Mouse (Mus musculus): ENCODE results near the gene Tspan17.
"Not testable (repeated sequence)": the region's sequence is repeated elsewhere in the genome, so short reads cannot be mapped to it uniquely, and the experiment has no call there.

Gene Tspan17

GRCm38 (mm10) chr13:54765281-54766191 lies 23.6 kb upstream of the Tspan17 start:
- DNase-seq: no peak

GRCm38 (mm10) chr13:54766192-54766768 lies 22.9 kb upstream of the Tspan17 start, which contains the start of gene Sncb:
TSS of gene Sncb (minus strand) at chr13:54766595.
- DNase-seq: no peak

- DNase-seq: no peak
Measured at GRCm38 (mm10) chr13:54767012-54767411, 22.2 kb upstream of the Tspan17 start.

- no peak for DNase-seq
Measured at GRCm38 (mm10) chr13:54780592-54780991, 8.6 kb upstream of the Tspan17 start.

- no peak for DNase-seq
Measured at GRCm38 (mm10) chr13:54781086-54781485, 8.1 kb upstream of the Tspan17 start.

- no peak for DNase-seq
Measured at GRCm38 (mm10) chr13:54783235-54783634, 5.9 kb upstream of the Tspan17 start.

GRCm38 (mm10) chr13:54783698-54784097 lies 5.5 kb upstream of the Tspan17 start, which contains the start of gene Eif4e1b:
TSS of gene Eif4e1b (plus strand) at chr13:54783998.
- no peak for DNase-seq

- not testable (repeated sequence) for DNase-seq
Measured at GRCm38 (mm10) chr13:54787591-54787990, 1.6 kb upstream of the Tspan17 start.

- DNase-seq: peak; percentile 92
Measured at GRCm38 (mm10) chr13:54789561-54790397, 602 bp downstream of the Tspan17 start.

GRCm38 (mm10) chr13:54792259-54793230 lies 3.4 kb downstream of the Tspan17 start:
- DNase-seq: no peak

- no peak for DNase-seq
Measured at GRCm38 (mm10) chr13:54794002-54794577, 4.9 kb downstream of the Tspan17 start.

GRCm38 (mm10) chr13:54794843-54795242 lies 5.7 kb downstream of the Tspan17 start:
- no peak for DNase-seq

GRCm38 (mm10) chr13:54797356-54797755 lies 8.2 kb downstream of the Tspan17 start:
- no peak for DNase-seq

- DNase-seq: no peak
Measured at GRCm38 (mm10) chr13:54797861-54798643, 8.9 kb downstream of the Tspan17 start.

GRCm38 (mm10) chr13:54798740-54799139 lies 9.6 kb downstream of the Tspan17 start:
- no peak for DNase-seq

- DNase-seq: peak; percentile 96
Measured at GRCm38 (mm10) chr13:54799701-54800100, 10.5 kb downstream of the Tspan17 start.

- no peak for DNase-seq
Measured at GRCm38 (mm10) chr13:54800206-54800605, 11.0 kb downstream of the Tspan17 start.

- DNase-seq: no peak
Measured at GRCm38 (mm10) chr13:54803010-54803409, 13.8 kb downstream of the Tspan17 start.

GRCm38 (mm10) chr13:54805134-54805838 lies 16.1 kb downstream of the Tspan17 start:
- no peak for DNase-seq

GRCm38 (mm10) chr13:54806434-54806976 lies 17.3 kb downstream of the Tspan17 start:
- no peak for DNase-seq
